Mouse (Mus musculus) heart, embryonic 10.5 days (tissue): ENCODE results near the gene Tmem138. TPM values are rescaled to one million over a fixed set of nuclear protein-coding genes. Genes with fewer than 3 reads are reported as not detected.

Source experiments
- polyA plus RNA-seq: library from polyadenylated mRNA; unstranded; fragments of >200 nt; fragmentation: Nextera tagmentation; extraction: Ambion mirVana; gene quantifications from 2 replicates; pipeline ENCODE4 v1.2.1, GENCODE M21; 2016

The Tmem138 gene
- polyA plus RNA-seq, 1 experiment from 2014 or later: 39.9 TPM

Other genes with a start within 250 kb of the Tmem138 start
- 0.16 and 0.35 TPM in 2 replicates for gene Syt7, start 188.3 kb downstream of the Tmem138 start, polyA plus RNA-seq
- 0.06 and 0.18 TPM in 2 replicates for gene Lrrc10b, start 119.9 kb downstream of the Tmem138 start, polyA plus RNA-seq
- not detected in 2 replicates for gene Ppp1r32, start 94.4 kb downstream of the Tmem138 start, polyA plus RNA-seq
- gene Cpsf7, start 52.1 kb downstream of the Tmem138 start, polyA plus RNA-seq: 38.4 and 40.5 TPM in 2 replicates
- 58.6 and 64.6 TPM in 2 replicates for gene Sdhaf2, start 51.2 kb downstream of the Tmem138 start, polyA plus RNA-seq
- 22.7 and 29.8 TPM in 2 replicates for gene Tmem216, start 21.1 kb downstream of the Tmem138 start, polyA plus RNA-seq
- 13.0 and 13.7 TPM in 2 replicates for gene Cyb561a3, start 190 bp downstream of the Tmem138 start, polyA plus RNA-seq
- gene Ddb1, start 28.0 kb upstream of the Tmem138 start, polyA plus RNA-seq: 410 and 426 TPM in 2 replicates
- gene Tkfc, start 28.3 kb upstream of the Tmem138 start, polyA plus RNA-seq: 15.2 and 17.3 TPM in 2 replicates
- 0.81 and 3.0 TPM in 2 replicates for gene Vwce, start 56.9 kb upstream of the Tmem138 start, polyA plus RNA-seq
- gene Pga5, start 100.7 kb upstream of the Tmem138 start, polyA plus RNA-seq: not detected in 2 replicates
- 26.5 and 26.7 TPM in 2 replicates for gene Vps37c, start 111.4 kb upstream of the Tmem138 start, polyA plus RNA-seq
- 0.18 and 0.28 TPM in 2 replicates for gene Cd5, start 161.6 kb upstream of the Tmem138 start, polyA plus RNA-seq